Mouse (Mus musculus) kidney, postnatal 36 days (tissue): ENCODE results near the gene Dbr1.

ENCODE experiments used
- DNase-seq, 2 experiments: peaks; one replicate each; pipeline ENCODE4 v3.0.0; 2021 to 2022; ENCODE audit warnings: mixed read lengths in 2 of 2

The Dbr1 gene

DNA sequence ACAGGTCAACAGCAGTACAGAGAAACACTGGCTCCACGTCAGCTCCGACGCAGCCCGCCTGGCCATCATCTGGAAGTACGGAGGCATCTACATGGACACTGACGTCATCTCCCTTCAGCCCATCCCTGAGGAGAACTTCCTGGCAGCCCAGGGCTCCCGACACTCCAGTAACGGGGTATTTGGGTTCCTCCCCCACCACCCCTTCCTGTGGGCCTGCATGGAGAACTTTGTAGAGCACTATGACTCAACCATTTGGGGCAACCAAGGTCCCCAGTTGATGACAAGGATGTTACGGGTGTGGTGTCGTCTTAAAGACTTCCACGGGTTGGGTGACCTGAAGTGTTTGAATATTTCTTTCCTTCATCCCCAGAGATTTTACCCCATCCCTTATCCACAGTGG, 44.6 kb downstream of the Dbr1 start:
- no peak for DNase-seq

DNA sequence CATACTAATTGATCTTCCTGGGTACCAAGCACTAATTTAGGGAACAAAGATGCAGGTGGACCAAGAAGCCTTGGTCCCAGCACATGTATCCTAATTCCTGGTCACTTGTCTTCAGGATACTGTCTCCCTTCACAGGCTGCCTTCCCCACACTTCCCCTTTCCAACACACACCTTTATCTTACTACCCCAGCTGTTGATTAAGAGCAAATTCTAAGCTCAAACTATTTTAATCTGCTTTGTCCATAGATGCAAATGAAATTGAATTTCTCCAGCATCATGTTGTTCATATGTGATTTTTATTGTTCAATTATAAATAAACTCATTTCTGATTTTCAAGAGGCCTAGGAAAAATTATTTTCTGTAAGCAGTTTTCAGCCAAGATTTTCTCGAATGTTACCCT, 46.4 kb downstream of the Dbr1 start:
- no peak for DNase-seq

- no peak for DNase-seq
Measured at GRCm38 (mm10) chr9:99622966-99623365, 47.4 kb downstream of the Dbr1 start.

DNA sequence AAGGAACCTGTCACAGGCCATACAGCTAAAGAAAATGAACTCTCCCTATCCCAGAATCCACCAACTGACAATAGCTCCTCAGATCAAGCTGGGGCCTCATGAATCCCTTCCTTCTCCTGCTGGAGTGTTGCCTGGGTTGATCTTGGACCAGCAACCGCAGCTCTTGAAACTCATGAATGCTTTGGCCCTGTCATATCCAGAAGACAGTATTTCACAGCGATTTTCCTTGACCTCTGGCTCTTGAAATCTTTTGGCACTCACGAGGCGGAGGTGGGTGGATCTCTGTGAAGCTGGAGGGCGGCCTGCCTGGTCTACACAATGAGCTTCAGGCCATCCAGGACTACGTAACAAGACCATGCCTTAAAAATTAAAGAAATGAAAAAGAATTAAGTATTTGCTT, 48.5 kb downstream of the Dbr1 start:
- DNase-seq = peak in 1 of 2 experiments; percentile 18

DNA sequence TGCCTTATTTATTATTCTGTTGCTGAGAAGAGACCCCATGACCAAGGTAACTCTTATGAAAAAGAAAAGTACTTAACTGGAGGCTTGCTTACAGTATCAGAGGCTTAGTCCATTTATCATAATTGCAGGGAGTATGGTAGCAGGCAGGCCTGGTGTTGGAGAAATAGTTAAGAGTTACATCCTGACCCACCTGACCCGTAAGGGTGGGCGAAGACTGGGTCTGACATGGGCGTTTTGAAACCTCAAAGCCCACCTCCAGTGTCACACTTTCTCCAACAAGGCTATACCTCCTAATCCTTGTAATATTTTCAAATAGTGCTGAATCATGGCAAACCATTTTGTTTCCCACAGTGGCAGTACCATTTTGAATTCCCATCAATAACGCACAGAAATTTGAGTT, 53.0 kb downstream of the Dbr1 start:
- DNase-seq = no peak

GRCm38 (mm10) chr9:99629281-99630011, 53.8 kb downstream of the Dbr1 start, which contains the start of gene Dzip1l:
Gene Dzip1l, plus strand, starts transcription at chr9:99629496.
- peak; percentile 92 to 93 for DNase-seq

GRCm38 (mm10) chr9:99630071-99630470, 54.5 kb downstream of the Dbr1 start:
- DNase-seq = peak; percentile 69 to 73

DNA sequence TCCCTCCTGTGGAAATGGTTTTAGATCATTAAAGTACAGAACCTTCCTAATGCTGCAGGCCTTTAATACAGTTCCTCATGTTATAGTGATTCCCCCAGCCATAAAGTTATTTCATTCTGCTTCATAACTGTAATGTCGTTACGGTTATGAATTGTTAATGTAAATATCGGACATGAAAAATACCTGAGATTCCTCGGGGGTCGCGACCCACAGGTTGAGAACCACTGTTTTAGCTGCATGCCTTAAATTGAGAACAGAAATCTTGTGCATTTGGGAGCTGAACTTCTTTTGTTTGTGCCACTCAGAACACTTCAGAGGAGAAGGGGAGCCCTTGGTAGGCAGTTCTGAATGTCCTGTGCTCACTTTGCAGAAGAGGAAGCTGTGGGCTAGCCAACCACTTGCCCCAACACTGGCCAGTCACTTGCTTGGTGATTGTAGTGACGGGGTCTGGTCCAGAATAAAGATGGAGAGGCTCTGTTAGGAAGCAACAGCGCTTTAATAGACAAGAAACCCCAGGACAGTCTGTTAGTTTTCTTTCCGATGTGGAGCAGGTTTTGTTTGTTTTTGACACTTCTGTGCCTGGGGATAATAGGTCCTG, 55.0 kb downstream of the Dbr1 start:
- peak in 1 of 2 experiments; percentile 10 for DNase-seq

DNA sequence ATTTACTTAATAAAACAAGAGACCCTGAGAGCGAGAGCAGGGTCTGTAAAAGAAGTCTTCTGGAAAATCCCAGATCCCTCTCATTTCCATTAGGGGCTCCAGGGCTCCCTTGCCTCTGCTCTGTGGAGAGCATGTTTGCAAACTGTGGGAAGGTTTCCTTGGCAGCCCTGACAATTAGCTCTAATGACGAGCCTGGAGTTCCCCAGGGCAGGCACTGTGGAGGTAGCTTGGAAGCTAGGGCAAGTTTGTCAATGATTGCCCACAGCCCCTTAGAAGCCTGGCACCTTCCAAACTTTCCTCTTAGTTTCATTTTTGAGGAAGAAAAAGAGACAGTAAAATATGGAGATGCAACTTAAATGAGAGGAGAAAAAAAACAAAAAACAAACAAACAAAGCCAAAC, 56.2 kb downstream of the Dbr1 start:
- peak; percentile 76 to 80 for DNase-seq

- DNase-seq = peak; percentile 53 to 59
Measured at GRCm38 (mm10) chr9:99632264-99632663, 56.7 kb downstream of the Dbr1 start.
